Mouse (Mus musculus): Measurements from ENCODE around the gene Mmd2.

The Mmd2 gene

GRCm38 (mm10) chr5:142604379-142604778 lies 4.2 kb downstream of the Mmd2 start:
- DNase-seq, result no peak

- no peak for DNase-seq
Observed at GRCm38 (mm10) chr5:142597648-142598390, 10.8 kb downstream of the Mmd2 start.

GRCm38 (mm10) chr5:142596723-142597122 lies 11.9 kb downstream of the Mmd2 start:
- no peak for DNase-seq

- peak; percentile 84 for DNase-seq
Observed at GRCm38 (mm10) chr5:142595698-142596097, 12.9 kb downstream of the Mmd2 start.

- peak; percentile 49 for DNase-seq
Observed at GRCm38 (mm10) chr5:142590953-142591616, 17.5 kb downstream of the Mmd2 start.

GRCm38 (mm10) chr5:142583616-142584126 lies 24.9 kb downstream of the Mmd2 start:
- DNase-seq, result peak; percentile 79

- peak; percentile 64 for DNase-seq
Observed at GRCm38 (mm10) chr5:142581517-142581916, 27.1 kb downstream of the Mmd2 start.

GRCm38 (mm10) chr5:142578192-142578591 lies 30.4 kb downstream of the Mmd2 start:
- DNase-seq, result no peak

- no peak for DNase-seq
Observed at GRCm38 (mm10) chr5:142576832-142577231, 31.8 kb downstream of the Mmd2 start.

GRCm38 (mm10) chr5:142574323-142575057 lies 34.1 kb downstream of the Mmd2 start:
- DNase-seq, result no peak

GRCm38 (mm10) chr5:142564606-142565005 lies 44.0 kb downstream of the Mmd2 start:
- DNase-seq, result no peak

GRCm38 (mm10) chr5:142560261-142560660 lies 48.3 kb downstream of the Mmd2 start:
- no peak for DNase-seq

- DNase-seq, result peak; percentile 75
Observed at GRCm38 (mm10) chr5:142557397-142558067, 51.1 kb downstream of the Mmd2 start.

- no peak for DNase-seq
Observed at GRCm38 (mm10) chr5:142556721-142557120, 51.9 kb downstream of the Mmd2 start.

GRCm38 (mm10) chr5:142555866-142556265 lies 52.7 kb downstream of the Mmd2 start:
- no peak for DNase-seq

- DNase-seq, result peak; percentile 99
Observed at GRCm38 (mm10) chr5:142550706-142551652, 57.6 kb downstream of the Mmd2 start, which contains the start of gene Radil. TSS of gene Radil (minus strand) at chr5:142551098.

GRCm38 (mm10) chr5:142549961-142550705 lies 58.5 kb downstream of the Mmd2 start:
- DNase-seq, result peak; percentile 35

- no peak for DNase-seq
Observed at GRCm38 (mm10) chr5:142549441-142549840, 59.2 kb downstream of the Mmd2 start.

- DNase-seq, result no peak
Observed at GRCm38 (mm10) chr5:142547066-142547465, 61.5 kb downstream of the Mmd2 start.

GRCm38 (mm10) chr5:142546344-142546743 lies 62.3 kb downstream of the Mmd2 start:
- no peak for DNase-seq

All from layer of hippocampus, adult 9-11 months (tissue).